Mouse (Mus musculus): Measurements from ENCODE around the gene Tmem151b. TPM values are rescaled to one million over a fixed set of nuclear protein-coding genes. Genes with fewer than 3 reads are reported as not detected.
A peak's percentile ranks its signal among the peaks of the same experiment; 100 is the strongest.

Gene Tmem151b
- polyA plus RNA-seq, 1 experiment from 2014 or later = 1.8 TPM

DNA sequence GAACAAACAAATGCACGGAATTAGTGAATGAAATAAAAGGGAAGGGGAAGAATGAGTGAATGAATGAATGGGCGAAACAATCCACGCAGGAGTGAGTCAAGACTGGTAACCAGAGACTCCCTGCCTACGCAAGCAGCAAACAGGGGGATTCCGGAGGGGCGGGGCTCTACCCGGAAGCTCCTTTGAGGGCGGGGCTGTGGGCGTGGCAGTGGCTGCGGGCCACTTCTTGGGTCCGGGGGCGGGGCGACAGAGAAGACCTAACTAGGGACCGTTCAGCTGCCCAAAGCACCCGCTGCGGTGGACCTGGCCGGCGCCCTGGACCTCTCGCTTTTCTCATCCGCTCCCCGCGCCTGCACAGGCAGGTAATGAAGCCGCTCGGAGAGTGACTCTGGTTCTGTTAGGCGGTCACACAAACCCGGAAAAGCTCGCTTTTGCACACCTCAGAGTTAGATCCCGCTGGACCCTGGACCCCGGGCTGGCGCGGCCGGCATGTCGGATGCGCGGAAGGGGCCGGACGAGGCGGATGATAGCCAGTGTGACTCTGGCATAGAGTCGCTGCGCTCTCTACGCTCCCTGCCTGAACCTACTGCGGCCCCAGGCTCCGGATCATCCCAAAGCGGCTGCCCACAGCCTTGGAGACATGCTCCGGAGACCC is 6.1 kb upstream of the Tmem151b start, which contains the start of gene Nfkbie:
Nfkbie (plus strand) TSS at position 252 of the 655 bp plus-strand sequence.
- no peaks in the 10 kb centered on the region for H3K36me3 ChIP-seq (ENCODE audit: control insufficient read depth, insufficient read depth, low read length)
- H3K27me3 ChIP-seq (ENCODE audit: control insufficient read depth, insufficient read depth, low read length) = no peaks in the 10 kb centered on the region
- peak; percentile 82 for ATAC-seq (ENCODE audit: insufficient number of reproducible peaks, insufficient read depth, low FRiP score, low read depth)

DNA sequence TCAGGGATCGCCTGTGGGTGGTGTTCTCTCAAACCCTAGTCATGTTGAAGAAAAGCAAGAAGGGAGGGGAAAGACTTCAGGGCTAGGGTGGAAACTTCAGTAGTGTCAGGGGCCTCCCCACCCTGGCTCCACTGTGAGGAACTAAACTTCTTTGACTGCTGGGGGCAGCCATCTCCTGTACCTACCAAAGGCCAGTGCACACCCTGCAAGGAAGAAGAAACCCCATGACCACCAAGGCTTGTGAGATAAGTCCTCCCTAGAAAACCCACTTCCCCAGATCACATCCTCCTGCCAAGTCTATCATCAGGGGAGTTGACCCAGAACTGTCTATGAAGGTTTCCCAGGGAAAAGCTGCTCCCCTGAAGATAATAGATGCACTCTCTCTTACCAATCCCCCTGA is 4.9 kb upstream of the Tmem151b start:
- H3K9ac ChIP-seq (replicated peaks; ENCODE audit: low read depth, low read length) = no peak overlapping the region
- ATAC-seq (ENCODE audit: insufficient number of reproducible peaks, insufficient read depth, low FRiP score, low read depth) = no peak

More for the DNA sequence above, 6.1 kb upstream of the Tmem151b start, which contains the start of gene Nfkbie:
- Histone ChIP-seq H3K9me3 (ENCODE audit: control insufficient read depth, low read depth, low read length) (no peaks in the 10 kb centered on the region), H3K4me2 (replicated peaks; ENCODE audit: low read depth, low read length) (peak within 1 kb of the TSS; percentile 97), H3K9ac (replicated peaks; ENCODE audit: low read depth, low read length) (peak within 1 kb of the TSS; percentile 39), H3K4me3 (ENCODE audit: low read depth, low read length) (peak within 1 kb of the TSS; percentile 57), H3K4me1 (ENCODE audit: control insufficient read depth, insufficient read depth, low read length) (peaks cover 4% of the 10 kb centered on the region; the same call in 1 of the 2 replicates), H3K27ac (ENCODE audit: low read length) (no peak within 1 kb of the TSS)
- WGBS = under 1% methylated on average over 45 of the region's 45 CpGs

DNA sequence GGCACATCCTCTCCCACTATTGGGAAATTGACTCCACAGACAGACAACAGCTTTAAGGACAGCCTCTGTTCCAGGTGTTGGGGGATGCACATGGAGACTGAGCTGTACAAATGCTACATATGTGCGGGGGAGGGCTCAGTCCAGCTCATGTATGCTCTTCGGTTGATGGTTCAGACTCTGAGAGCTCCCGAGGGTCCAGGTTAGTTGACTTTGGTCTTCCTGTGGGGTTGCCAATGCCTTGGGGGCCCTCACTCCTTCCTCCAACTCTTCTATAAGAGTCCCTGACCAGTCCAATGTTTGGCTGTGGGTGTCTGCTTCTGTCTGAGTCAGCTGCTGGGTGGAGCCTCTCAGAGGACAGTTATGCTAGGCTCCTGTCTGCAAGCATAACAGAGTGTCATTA is 3.6 kb upstream of the Tmem151b start:
- no peak for ATAC-seq (ENCODE audit: insufficient number of reproducible peaks, insufficient read depth, low FRiP score, low read depth)
- no peak overlapping the region for H3K4me2 ChIP-seq (replicated peaks; ENCODE audit: low read depth, low read length)
- WGBS = 70% methylated on average over 3 of the region's 3 CpGs
- H3K36me3 ChIP-seq (ENCODE audit: control insufficient read depth, insufficient read depth, low read length) = no peaks in the 10 kb centered on the region
- no peaks in the 10 kb centered on the region for H3K9me3 ChIP-seq (ENCODE audit: control insufficient read depth, low read depth, low read length)
- H3K27me3 ChIP-seq (ENCODE audit: control insufficient read depth, insufficient read depth, low read length) = no peaks in the 10 kb centered on the region
- H3K4me3 ChIP-seq (ENCODE audit: low read depth, low read length) = no peak overlapping the region
- H3K4me1 ChIP-seq (ENCODE audit: control insufficient read depth, insufficient read depth, low read length) = peaks cover 8% of the 10 kb centered on the region; the same call in 1 of the 2 replicates
- no peak overlapping the region for H3K9ac ChIP-seq (replicated peaks; ENCODE audit: low read depth, low read length)
- H3K27ac ChIP-seq (ENCODE audit: low read length) = no peak overlapping the region

More for the DNA sequence above, 4.9 kb upstream of the Tmem151b start:
- Histone ChIP-seq H3K4me1 (ENCODE audit: control insufficient read depth, insufficient read depth, low read length) (peaks cover 8% of the 10 kb centered on the region; the same call in 1 of the 2 replicates), H3K4me2 (replicated peaks; ENCODE audit: low read depth, low read length) (no peak overlapping the region), H3K9me3 (ENCODE audit: control insufficient read depth, low read depth, low read length) (no peaks in the 10 kb centered on the region), H3K27ac (ENCODE audit: low read length) (no peak overlapping the region), H3K4me3 (ENCODE audit: low read depth, low read length) (no peak overlapping the region), H3K27me3 (ENCODE audit: control insufficient read depth, insufficient read depth, low read length) (no peaks in the 10 kb centered on the region), H3K36me3 (ENCODE audit: control insufficient read depth, insufficient read depth, low read length) (no peaks in the 10 kb centered on the region)
- WGBS = 32% methylated on average over 1 of the region's 1 CpGs

DNA sequence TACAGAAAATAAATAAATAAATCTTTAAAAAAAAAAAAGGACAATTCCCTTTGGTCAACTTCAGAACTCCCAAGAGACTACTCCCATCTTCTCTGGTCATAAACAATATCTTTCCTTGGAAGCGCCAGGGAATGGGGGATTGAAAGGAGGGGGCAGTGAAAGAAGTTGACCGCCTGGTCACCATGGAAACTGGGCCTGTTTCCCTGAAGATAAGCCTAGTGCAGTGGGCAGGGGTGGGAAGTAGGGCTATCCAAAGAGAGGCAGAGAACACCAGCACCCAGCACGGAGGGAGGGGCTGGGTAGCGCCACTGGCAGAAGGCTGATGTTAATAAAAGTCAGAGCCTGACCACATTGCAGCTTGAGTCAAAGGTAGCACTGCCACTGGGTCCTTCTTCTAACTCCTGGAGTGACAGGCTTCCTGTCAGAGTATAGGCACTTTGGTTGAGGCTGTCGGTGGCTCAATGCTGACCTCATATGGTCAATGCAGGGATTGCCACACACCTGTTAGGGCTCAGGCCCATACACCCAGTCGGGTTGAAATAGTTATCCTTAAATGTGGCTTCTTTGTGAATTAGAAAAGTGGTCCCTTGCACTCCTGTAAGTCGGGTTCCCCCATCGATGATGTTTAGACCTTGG is 2.5 kb upstream of the Tmem151b start:
- no peaks in the 10 kb centered on the region for H3K9me3 ChIP-seq (ENCODE audit: control insufficient read depth, low read depth, low read length)
- peaks cover 4% of the 10 kb centered on the region; the same call in 1 of the 2 replicates for H3K4me1 ChIP-seq (ENCODE audit: control insufficient read depth, insufficient read depth, low read length)
- H3K27ac ChIP-seq (ENCODE audit: low read length) = no peak overlapping the region
- H3K4me2 ChIP-seq (replicated peaks; ENCODE audit: low read depth, low read length) = no peak overlapping the region
- no peaks in the 10 kb centered on the region for H3K36me3 ChIP-seq (ENCODE audit: control insufficient read depth, insufficient read depth, low read length)
- ATAC-seq (ENCODE audit: insufficient number of reproducible peaks, insufficient read depth, low FRiP score, low read depth) = no peak
- 4% methylated on average over 8 of the region's 8 CpGs for WGBS
- H3K9ac ChIP-seq (replicated peaks; ENCODE audit: low read depth, low read length) = no peak overlapping the region
- H3K27me3 ChIP-seq (ENCODE audit: control insufficient read depth, insufficient read depth, low read length) = peaks cover 3% of the 10 kb centered on the region; the same call in 1 of the 2 replicates
- H3K4me3 ChIP-seq (ENCODE audit: low read depth, low read length) = no peak overlapping the region

DNA sequence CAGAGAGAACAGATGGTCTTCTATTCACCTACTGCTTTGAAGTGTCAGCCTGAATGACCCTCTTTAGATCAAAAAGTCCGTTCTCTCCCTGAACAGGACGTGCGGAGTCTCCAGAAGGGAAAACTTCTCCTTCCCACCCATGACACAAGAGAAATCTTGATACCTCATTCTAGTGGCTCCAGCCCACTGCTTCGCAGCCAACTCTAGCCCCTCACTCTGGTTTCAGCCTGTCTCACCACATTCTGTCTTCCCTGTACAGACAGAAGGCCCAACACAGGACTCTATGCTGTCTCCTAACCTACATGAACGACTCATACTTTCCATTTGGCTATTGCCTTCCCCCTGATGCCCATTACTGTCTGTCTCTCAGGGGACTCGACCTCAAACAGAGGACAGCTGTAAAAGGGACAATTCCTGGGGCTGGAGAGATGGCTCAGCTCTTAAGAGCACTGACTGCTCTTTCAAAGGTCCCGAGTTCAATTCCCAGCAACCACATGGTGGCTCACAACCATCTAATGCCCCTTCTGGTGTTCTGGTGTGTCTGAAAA is 1.8 kb upstream of the Tmem151b start:
- H3K27me3 ChIP-seq (ENCODE audit: control insufficient read depth, insufficient read depth, low read length) = peaks cover 9% of the 10 kb centered on the region; the same call in 1 of the 2 replicates
- ATAC-seq (ENCODE audit: insufficient number of reproducible peaks, insufficient read depth, low FRiP score, low read depth) = no peak
- no peak overlapping the region for H3K27ac ChIP-seq (ENCODE audit: low read length)
- H3K36me3 ChIP-seq (ENCODE audit: control insufficient read depth, insufficient read depth, low read length) = no peaks in the 10 kb centered on the region
- H3K4me1 ChIP-seq (ENCODE audit: control insufficient read depth, insufficient read depth, low read length) = 0 out of 2 replicates have a peak, but pooled peaks cover 4% of the 10 kb centered on the region
- no peak overlapping the region for H3K4me3 ChIP-seq (ENCODE audit: low read depth, low read length)
- no peak overlapping the region for H3K4me2 ChIP-seq (replicated peaks; ENCODE audit: low read depth, low read length)
- no peak overlapping the region for H3K9ac ChIP-seq (replicated peaks; ENCODE audit: low read depth, low read length)
- WGBS = 60% methylated on average over 7 of the region's 7 CpGs
- H3K9me3 ChIP-seq (ENCODE audit: control insufficient read depth, low read depth, low read length) = no peaks in the 10 kb centered on the region

DNA sequence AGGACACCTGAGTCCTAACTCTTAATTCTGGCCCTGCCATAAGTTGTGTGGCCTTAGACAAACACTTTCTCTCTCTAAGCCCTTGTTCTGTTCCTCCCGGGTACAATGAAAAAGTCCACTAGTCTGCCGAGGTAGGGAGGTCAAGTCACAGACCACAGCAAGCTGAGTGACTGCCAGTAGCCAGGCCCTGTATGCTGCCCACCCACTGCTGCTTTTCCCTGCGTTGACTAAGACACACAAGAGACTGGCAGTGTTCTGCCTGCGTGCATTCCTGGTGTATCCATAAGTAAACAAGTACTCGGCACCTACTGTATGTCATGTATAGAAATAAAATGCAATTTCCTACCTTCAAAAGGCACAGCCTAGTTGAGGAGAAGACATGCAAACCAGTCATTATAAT is 776 bp upstream of the Tmem151b start:
- Histone ChIP-seq H3K36me3 (ENCODE audit: control insufficient read depth, insufficient read depth, low read length) (no peaks in the 10 kb centered on the region), H3K27me3 (ENCODE audit: control insufficient read depth, insufficient read depth, low read length) (peaks cover 20% of the 10 kb centered on the region), H3K9ac (replicated peaks; ENCODE audit: low read depth, low read length) (no peak overlapping the region), H3K4me1 (ENCODE audit: control insufficient read depth, insufficient read depth, low read length) (0 out of 2 replicates have a peak, but pooled peaks cover 4% of the 10 kb centered on the region), H3K4me2 (replicated peaks; ENCODE audit: low read depth, low read length) (peak overlapping the region; percentile 92), H3K27ac (ENCODE audit: low read length) (no peak overlapping the region), H3K9me3 (ENCODE audit: control insufficient read depth, low read depth, low read length) (no peaks in the 10 kb centered on the region), H3K4me3 (ENCODE audit: low read depth, low read length) (0 out of 2 replicates have a peak overlapping the region, but pooled peaks have one; percentile 70)
- no peak for ATAC-seq (ENCODE audit: insufficient number of reproducible peaks, insufficient read depth, low FRiP score, low read depth)
- WGBS = 15% methylated on average over 5 of the region's 5 CpGs

DNA sequence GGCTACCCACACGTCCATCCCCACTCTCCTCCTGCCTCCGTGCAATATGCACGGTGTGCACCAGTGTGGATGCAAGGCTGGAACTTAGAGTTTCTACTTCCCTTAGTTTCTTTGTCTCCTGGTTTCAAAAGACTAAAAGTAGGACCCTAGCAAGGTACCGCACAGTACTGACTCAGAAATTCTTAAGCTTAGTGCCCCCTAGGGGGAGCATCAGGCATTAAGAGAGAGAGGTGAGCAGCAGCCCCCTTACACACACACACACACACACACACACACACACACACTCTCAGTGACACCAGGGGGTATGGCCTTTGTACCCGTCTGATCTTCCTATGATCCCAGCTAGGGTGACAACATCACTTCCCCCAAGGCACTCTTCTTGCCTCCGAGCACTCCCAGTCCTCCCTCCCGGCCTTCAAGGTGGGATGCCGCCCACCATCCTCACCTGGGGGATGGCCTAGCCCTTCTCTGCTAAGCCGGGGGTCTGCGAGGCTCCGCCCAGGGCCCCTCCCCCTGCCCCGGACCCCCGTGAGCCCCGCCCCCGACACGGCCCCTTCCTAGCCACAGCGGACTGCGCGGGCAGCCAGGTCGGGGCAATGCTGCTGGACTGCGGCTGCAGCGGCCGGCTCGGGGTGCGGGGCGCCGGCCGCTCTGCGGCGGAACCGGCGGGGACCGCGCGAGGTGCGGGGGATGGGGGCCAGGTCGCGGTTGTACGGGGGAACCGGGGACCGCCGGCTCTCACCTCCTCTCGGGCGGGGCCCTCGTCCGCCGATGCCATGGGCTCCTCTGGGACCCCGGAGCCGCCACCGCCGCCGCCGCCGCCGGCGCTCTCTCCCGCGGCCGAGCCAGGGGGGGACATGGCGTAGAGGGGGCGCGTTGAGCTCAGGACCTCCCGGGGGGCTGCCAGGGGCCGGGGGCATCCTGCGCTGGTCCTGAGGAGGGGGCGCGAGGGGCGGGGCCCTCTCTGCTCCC is 650 bp downstream of the Tmem151b start:
- 0 out of 2 replicates have a peak, but pooled peaks cover 4% of the 10 kb centered on the region for H3K4me1 ChIP-seq (ENCODE audit: control insufficient read depth, insufficient read depth, low read length)
- peak overlapping the region; percentile 92 for H3K4me2 ChIP-seq (replicated peaks; ENCODE audit: low read depth, low read length)
- no peaks in the 10 kb centered on the region for H3K9me3 ChIP-seq (ENCODE audit: control insufficient read depth, low read depth, low read length)
- peaks cover 33% of the 10 kb centered on the region for H3K27me3 ChIP-seq (ENCODE audit: control insufficient read depth, insufficient read depth, low read length)
- peak overlapping the region; percentile 71 for H3K9ac ChIP-seq (replicated peaks; ENCODE audit: low read depth, low read length)
- 3% methylated on average over 56 of the region's 68 CpGs for WGBS
- no peaks in the 10 kb centered on the region for H3K36me3 ChIP-seq (ENCODE audit: control insufficient read depth, insufficient read depth, low read length)
- H3K27ac ChIP-seq (ENCODE audit: low read length) = peak overlapping the region; percentile 48; the same call in 1 of the 2 replicates
- peak overlapping the region; percentile 70 for H3K4me3 ChIP-seq (ENCODE audit: low read depth, low read length)
- ATAC-seq (ENCODE audit: insufficient number of reproducible peaks, insufficient read depth, low FRiP score, low read depth) = peak; percentile 19; the same call in 1 of the 2 replicates
